ENCODE assay signal across 9 mouse cellular contexts in the genomic region with DNA sequence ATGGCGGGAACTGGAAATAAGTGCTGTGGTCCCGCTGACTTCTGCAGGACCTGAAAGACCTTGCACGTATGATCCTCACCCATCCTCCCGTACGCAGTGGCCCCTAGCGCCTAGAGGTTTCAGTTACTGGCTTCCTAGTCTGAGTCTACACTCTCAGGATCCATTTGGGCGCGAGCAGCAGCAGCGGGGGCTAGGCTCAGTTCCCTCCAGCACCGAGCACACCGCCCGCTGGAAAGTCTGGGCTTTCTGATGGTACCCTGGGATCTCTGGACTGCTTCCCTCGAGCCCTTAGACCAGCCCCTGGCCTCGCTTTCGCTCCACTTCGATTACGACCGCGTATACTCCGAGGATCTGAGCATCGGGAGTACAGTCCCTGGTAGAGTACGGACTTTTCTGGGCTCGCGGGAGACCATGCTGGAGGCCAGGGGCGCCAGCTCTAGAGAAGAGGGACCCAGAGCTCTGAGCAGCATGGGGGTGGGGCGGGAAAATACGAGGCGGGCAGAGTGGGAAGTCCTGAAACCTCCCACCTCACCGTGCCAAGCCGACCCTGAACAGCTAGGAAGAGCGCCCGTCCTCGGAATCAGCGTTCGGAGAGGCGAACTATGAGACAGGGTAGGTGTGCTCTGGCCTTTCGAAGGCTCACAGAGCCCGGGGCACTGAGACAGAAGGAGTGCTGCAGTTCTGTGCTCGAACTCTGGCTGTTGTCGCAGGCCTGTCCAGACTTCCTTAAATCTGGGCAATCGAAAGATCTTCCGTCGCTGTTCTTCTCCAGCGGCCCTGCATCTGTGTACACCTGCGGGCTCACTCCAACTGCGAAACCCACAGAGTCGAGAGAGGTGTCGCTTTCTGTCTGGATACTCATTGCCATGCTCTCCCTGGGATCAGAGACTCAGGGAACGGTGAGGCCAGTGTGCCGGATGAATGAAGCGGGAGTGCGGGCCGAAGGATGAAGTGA. TPM values are rescaled to one million over a fixed set of nuclear protein-coding genes. Genes with fewer than 3 reads are reported as not detected.
DNase-seq lines count a peak whose midpoint lies in the region.
"Had no signal": no experiment of that assay in that cellular context is flagged by ENCODE, and none has a peak within 500 bp of the region (broad histone marks: within the 10 kb centered on the region; RNA-seq: fewer than 3 reads in every experiment).

No protein-coding gene starts in this region.

- peak; percentile 21 for DNase-seq in cerebellum, adult 8-10 months
- DNase-seq in cerebellum, adult 9-10 months, result no peak
- DNase-seq in ovary, postnatal 10 days (ENCODE audit: low spot score), result peak; percentile 13
- DNase-seq in ovary, adult 18-20 months (ENCODE audit: low spot score), result no peak
- DNase-seq in limb, embryonic 10.5 days (ENCODE audit: low spot score), result peak; percentile 53
- DNase-seq in urinary bladder, postnatal 14 days (ENCODE audit: low spot score), result no peak
- no peak for DNase-seq in frontal cortex, postnatal 14 days (ENCODE audit: low spot score in 2 of 2)
- no peak for DNase-seq in c-Kit-positive CD71-positive TER-119-positive erythroid progenitor cells, embryonic 14.5 days (ENCODE audit: low spot score)

- H3K9me3 ChIP-seq in limb, embryonic 10.5 days (replicated peaks), result no peaks in the 10 kb centered on the region

- H3K27ac ChIP-seq in limb, embryonic 10.5 days, result no peak overlapping the region

- H3K36me3 ChIP-seq in limb, embryonic 10.5 days, result no peaks in the 10 kb centered on the region

- peaks cover 49% of the 10 kb centered on the region for H3K4me1 ChIP-seq in limb, embryonic 10.5 days

- 1% methylated on average over 53 of the region's 53 CpGs for WGBS in limb, embryonic 10.5 days

- 0 out of 2 replicates have a peak overlapping the region, but pooled peaks have one; percentile 17 for H3K4me3 ChIP-seq in limb, embryonic 10.5 days

- peaks cover 100% of the 10 kb centered on the region for H3K27me3 ChIP-seq in limb, embryonic 10.5 days (ENCODE audit: low read depth, poor library complexity, severe bottlenecking)

RNA-seq across cellular contexts. Expression of gene Nkx6-2, which starts 1.9 kb away (rescaled TPM):
- polyA plus RNA-seq in limb, embryonic 10.5 days (2016; fragmentation: Nextera tagmentation; extraction: Ambion mirVana), result not detected in 2 replicates
- polyA plus RNA-seq: liver, adult 2 months had no signal

Comparison
In these comparisons a context has a peak if more than half of its experiments do, and no peak if none do; other contexts are left out.
1. DNase-seq: peak in cerebellum, adult 8-10 months (single experiment), ovary, postnatal 10 days (single experiment) and limb, embryonic 10.5 days (single experiment); none in cerebellum, adult 9-10 months (single experiment), ovary, adult 18-20 months (single experiment), urinary bladder, postnatal 14 days (single experiment), frontal cortex, postnatal 14 days (0 of 2) and c-Kit-positive CD71-positive TER-119-positive erythroid progenitor cells, embryonic 14.5 days (single experiment).